Mouse (Mus musculus) cerebellum, adult 2 months (tissue): ENCODE data around the gene Il10rb.

Experiments used
- CTCF ChIP-seq: fragments of 200-500 bp; IDR thresholded peaks from 2 replicates; pipeline ENCODE4 v1.5.1; 2011; ENCODE audit warnings: low read depth, mild to moderate bottlenecking, control low read depth, low read length, moderate library complexity, borderline replicate concordance; ENCODE audit not compliant: insufficient read depth
- POLR2A ChIP-seq: fragments of 200-500 bp; IDR thresholded peaks from 2 replicates; pipeline ENCODE4 v1.6.1; 2011; ENCODE audit warnings: low read length, control low read depth, borderline replicate concordance; ENCODE audit not compliant: insufficient read depth

GRCm38 (mm10) chr16:91438081-91438480 is 32.1 kb downstream of the Il10rb start:
- TF ChIP-seq POLR2A = no peak
- no peak for TF ChIP-seq CTCF
